Mouse (Mus musculus) layer of hippocampus, postnatal 10 days (tissue): ENCODE measurements at regions not wholly inside any gene's neighbourhood (a gene's known extent, or its start where the extent isn't known, plus 50 kb on each side); places are given as distances from the start of the nearest gene placed in this dataset.

ENCODE experiments used
- DNase-seq, 2 experiments: peaks; one replicate each; pipeline ENCODE4 v3.0.0; 2021; ENCODE audit warnings: low spot score in 2 of 2

DNA sequence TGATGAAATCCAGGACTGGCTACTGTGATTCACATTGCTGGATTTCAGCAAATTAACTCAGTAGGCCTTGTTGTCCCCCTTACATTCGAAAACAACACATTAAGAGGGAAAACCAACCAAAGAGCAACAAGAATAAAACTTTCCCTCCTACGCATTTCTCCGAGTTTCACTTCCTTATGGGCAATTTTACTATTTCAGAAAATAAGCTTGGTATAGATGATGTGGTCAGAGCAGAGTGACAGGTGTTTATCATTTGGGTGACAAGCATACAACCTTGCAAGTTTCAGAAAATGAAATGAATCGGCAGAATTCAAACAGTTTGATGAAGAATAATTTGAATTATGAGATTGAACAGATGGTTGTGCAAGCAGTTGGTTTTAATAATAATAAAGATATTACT lies 220.6 kb downstream of the Etaa1 start:
- DNase-seq: no peak

- DNase-seq: no peak
Observed at GRCm38 (mm10) chr11:17734519-17734918, 219.2 kb downstream of the Etaa1 start.

- DNase-seq: no peak
Observed at GRCm38 (mm10) chr11:17738879-17739278, 214.8 kb downstream of the Etaa1 start.

GRCm38 (mm10) chr11:17743821-17744220 lies 209.9 kb downstream of the Etaa1 start:
- no peak for DNase-seq

- no peak for DNase-seq
Observed at GRCm38 (mm10) chr11:17750345-17750744, 203.3 kb downstream of the Etaa1 start.

GRCm38 (mm10) chr11:17759224-17759623 lies 194.5 kb downstream of the Etaa1 start:
- DNase-seq: no peak

- DNase-seq: no peak
Observed at GRCm38 (mm10) chr11:17763411-17763810, 190.3 kb downstream of the Etaa1 start.

- DNase-seq: no peak
Observed at GRCm38 (mm10) chr11:17764146-17764545, 189.5 kb downstream of the Etaa1 start.

GRCm38 (mm10) chr11:17768345-17768759 lies 185.3 kb downstream of the Etaa1 start:
- no peak for DNase-seq

DNA sequence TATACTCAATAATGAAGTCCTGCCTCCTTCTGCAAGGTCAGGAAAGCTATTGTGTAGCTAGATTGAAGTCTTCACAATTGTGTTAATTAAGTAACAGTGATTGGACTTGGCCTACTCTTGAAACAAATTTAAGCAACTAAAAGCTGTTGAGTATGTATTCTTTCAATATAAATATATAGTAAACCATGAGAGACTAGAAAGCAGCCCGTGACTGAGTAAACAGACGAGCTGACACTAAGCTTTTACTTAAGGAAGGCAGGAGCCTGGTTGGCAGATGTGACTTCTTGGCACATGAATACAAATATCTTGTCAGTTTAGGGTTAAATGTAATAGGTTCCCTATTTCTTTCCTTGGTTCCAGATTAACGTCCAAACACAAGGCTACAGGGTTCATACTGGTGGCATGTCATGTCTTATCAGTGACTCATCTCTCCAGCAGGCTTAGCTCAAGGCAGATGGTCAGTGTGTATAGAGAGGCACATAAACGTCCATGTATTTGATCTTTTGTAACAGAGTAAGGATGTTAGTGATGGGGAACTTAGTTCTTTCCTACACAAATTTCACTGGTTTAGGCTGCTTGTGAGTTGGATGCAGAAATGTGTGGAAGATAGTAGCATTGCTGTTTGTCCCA lies 184.7 kb downstream of the Etaa1 start:
- no peak for DNase-seq

DNA sequence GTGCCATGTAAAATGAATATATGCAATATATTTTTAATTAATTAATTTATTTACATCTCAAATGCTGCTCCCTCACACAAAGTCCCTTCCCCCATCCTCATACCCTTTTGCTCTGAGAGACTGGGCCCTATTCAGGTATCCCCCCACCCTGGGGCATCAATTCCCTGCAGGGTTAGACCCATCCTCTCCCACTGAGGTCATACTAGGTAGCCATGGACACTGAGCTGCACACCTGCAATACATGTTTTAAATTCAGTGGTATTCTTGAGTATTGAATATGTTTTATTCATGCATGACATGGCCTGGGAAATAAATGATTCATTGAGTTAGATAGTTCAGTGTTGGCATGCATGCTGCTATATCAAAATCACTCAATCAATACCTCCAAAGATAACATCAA lies 156.0 kb downstream of the Etaa1 start:
- no peak for DNase-seq

DNA sequence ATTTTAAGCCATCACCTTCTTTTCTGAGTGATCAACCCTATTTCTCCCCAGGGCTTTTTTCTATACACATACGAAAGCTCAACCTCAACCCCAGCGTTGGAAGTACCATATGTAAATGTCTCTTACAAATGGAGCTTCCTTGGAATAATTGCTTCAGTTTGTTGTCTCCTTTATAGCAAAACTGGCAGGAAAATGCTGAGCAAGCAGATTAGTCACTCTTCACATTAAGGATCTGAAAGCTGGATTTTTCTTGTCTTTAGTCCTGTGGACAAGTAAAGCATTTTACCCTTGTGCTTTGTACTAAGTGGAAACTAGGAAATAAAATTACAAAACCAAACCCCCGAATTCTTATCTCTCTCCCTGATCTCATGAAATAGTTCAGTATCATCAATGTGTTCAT lies 145.8 kb downstream of the Etaa1 start:
- no peak for DNase-seq

- no peak for DNase-seq
Observed at GRCm38 (mm10) chr11:17811829-17812559, 141.7 kb downstream of the Etaa1 start.

DNA sequence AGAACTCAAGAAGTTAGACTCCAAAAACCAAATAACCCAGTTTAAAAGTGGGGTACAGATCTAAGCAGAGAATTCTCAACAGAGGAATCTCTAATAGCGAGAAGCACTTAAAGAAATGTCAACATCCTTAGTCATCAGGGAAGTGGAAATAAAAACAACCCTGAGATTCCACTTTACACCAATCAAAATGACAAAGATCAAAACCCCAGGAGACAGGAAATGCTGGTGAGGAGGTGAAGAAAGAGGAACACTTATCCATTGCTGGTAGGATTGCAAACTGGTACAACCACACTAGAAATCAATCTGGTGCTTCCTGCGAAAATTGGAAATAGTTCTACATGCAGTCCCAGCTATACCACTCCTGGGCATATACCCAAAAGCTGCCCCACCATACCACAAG lies 111.0 kb downstream of the Etaa1 start:
- DNase-seq: no peak

DNA sequence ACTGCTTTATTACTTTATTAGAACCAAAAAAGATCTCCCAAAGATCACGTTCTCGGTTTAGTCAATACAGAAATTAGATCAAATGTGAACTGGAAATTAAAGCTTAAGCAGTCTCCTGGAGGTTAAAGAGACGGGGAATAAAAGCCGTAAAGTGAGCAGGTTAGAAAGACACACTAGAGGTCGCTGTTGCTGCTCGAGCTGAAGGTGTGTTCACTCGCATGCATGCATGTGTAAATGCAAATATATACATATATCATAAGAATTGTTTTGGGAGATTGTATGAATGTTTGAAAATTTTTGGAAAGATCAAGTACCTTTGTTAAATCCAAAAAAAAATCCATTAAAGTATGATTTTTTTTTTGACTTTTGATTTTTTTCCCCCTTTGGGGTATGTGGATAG lies 101.3 kb downstream of the Etaa1 start:
- peak; percentile 11 to 30 for DNase-seq

GRCm38 (mm10) chr11:17853246-17853804 lies 100.3 kb downstream of the Etaa1 start:
- DNase-seq: no peak

DNA sequence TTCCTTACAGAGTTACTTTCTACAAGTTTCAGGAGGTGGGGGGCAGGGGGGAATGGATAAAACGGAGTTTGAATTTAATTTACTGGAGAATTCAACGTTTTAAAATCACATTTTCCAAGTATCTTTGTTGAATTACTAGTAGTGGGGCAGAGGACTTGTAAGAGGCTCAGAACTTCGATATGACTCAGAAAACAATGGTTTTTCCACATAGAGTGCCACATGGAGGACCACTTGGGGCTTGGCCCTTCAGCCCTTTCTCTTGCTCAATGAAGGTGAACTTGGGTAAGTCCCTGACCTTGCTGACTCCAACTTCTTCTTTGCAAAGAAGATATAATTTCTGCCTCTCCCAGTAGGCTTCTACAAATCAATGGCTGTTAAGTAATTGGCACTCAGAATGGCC lies 99.8 kb downstream of the Etaa1 start:
- no peak for DNase-seq

- no peak for DNase-seq
Observed at GRCm38 (mm10) chr11:17859364-17860131, 94.1 kb downstream of the Etaa1 start.

DNA sequence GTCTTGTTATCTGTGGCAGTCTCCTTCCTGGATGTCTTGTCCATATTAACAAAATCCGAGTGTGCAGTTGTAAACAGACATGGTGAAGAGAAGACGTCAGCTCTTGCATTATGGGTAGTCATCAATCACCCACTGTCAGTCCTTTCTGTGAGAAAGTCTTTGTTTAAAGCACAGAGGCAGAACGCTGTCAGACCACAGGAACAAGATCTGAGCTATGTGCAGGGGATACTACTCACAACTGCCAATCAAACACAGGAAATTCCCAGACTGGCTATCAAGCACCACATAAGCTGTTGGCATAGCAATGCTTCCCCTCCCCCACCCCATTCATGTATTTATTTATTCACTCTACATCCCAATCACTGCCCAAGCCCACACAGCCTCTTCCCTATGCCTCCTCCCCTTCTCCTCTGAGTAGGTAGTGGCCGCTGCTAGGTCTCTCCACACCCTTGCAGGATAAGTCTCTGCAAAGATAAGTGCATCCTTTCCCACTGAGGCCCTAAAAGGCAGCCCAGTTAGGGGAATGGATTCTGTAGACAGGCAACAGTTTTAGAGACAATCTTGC lies 88.8 kb downstream of the Etaa1 start:
- DNase-seq: no peak

DNA sequence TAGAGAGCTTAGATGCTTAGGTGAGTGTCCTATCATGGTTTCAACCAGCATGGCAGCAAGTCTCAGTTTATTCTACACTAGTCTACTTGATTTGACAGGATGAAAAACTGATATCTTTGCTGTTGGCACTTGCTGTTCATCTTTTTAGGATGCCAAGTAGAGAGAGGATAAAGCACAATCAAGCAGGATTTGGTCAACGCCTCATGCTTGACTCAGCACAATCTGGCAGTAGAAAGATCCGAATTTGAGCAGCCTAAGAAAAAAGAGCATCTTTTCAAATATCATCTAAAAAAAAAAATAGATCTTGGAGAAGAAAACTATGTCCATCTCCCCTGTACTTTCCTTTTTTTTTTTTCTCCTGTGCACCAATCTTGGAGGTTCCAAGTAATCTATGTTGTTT lies 83.0 kb downstream of the Etaa1 start:
- no peak for DNase-seq

GRCm38 (mm10) chr11:17871920-17872319 lies 81.8 kb downstream of the Etaa1 start:
- DNase-seq: no peak

GRCm38 (mm10) chr11:17883276-17883675 lies 70.4 kb downstream of the Etaa1 start:
- DNase-seq: no peak
